Mouse (Mus musculus) myocyte (in vitro differentiated cells): ENCODE data around the gene Zdhhc19.

Experiments
- MAX ChIP-seq: IDR thresholded peaks from one replicate; pipeline ENCODE4 v1.6.1; 2011; ENCODE audit warnings: low read depth, mild to moderate bottlenecking, control low read depth
- MYOG ChIP-seq, 3 experiments: IDR thresholded peaks; one replicate each; pipeline ENCODE4 v1.6.1; 2011; ENCODE audit warnings: control low read depth in 2 of 3, low read depth in 2 of 3, mild to moderate bottlenecking in 2 of 3; ENCODE audit not compliant: insufficient read length in 2 of 3, control insufficient read depth in 1 of 3, insufficient read depth in 1 of 3
- POLR2A ChIP-seq: IDR thresholded peaks from one replicate; pipeline ENCODE4 v1.6.1; 2011; ENCODE audit warnings: low read depth, mild to moderate bottlenecking, control low read depth, moderate library complexity; ENCODE audit not compliant: insufficient read length
- POLR2AphosphoS2 ChIP-seq: IDR thresholded peaks from one replicate; pipeline ENCODE4 v1.6.1; 2011; ENCODE audit warnings: low read depth, control low read depth; ENCODE audit not compliant: insufficient read length
- REST ChIP-seq: IDR thresholded peaks from one replicate; pipeline ENCODE4 v1.6.1; 2011; ENCODE audit warnings: mild to moderate bottlenecking, control low read depth, moderate library complexity; ENCODE audit not compliant: insufficient read depth, insufficient read length
- SRF ChIP-seq: IDR thresholded peaks from one replicate; pipeline ENCODE4 v1.6.1; 2011; ENCODE audit warnings: low read depth; ENCODE audit not compliant: control insufficient read depth, insufficient read length
- TCF12 ChIP-seq: IDR thresholded peaks from one replicate; pipeline ENCODE4 v1.6.1; 2011; ENCODE audit warnings: mild to moderate bottlenecking, control low read depth; ENCODE audit not compliant: poor library complexity, insufficient read depth, severe bottlenecking
- USF1 ChIP-seq: IDR thresholded peaks from one replicate; pipeline ENCODE4 v1.6.1; 2011; ENCODE audit warnings: low read depth, mild to moderate bottlenecking, control low read depth, moderate library complexity

GRCm38 (mm10) chr16:32450133-32450532 lies 45.9 kb upstream of the Zdhhc19 start:
- no peak for TF ChIP-seq POLR2AphosphoS2
- no peak for TF ChIP-seq POLR2A
- no peak for TF ChIP-seq REST
- TF ChIP-seq SRF: no peak
- TF ChIP-seq USF1: no peak
- no peak for TF ChIP-seq MYOG (IDR thresholded peaks at IDR 0.05; ENCODE audit: control insufficient read depth in 1 of 3, insufficient read depth in 1 of 3, insufficient read length in 2 of 3, low read depth in 2 of 3)
- TF ChIP-seq TCF12: no peak
- TF ChIP-seq MAX: no peak
